Mouse (Mus musculus): ENCODE results near the gene Atp5e. TPM values are rescaled to one million over a fixed set of nuclear protein-coding genes. Genes with fewer than 3 reads are reported as not detected.

Gene Atp5e
- polyA plus RNA-seq, 1 experiment from 2014 or later, result 545 TPM

DNA sequence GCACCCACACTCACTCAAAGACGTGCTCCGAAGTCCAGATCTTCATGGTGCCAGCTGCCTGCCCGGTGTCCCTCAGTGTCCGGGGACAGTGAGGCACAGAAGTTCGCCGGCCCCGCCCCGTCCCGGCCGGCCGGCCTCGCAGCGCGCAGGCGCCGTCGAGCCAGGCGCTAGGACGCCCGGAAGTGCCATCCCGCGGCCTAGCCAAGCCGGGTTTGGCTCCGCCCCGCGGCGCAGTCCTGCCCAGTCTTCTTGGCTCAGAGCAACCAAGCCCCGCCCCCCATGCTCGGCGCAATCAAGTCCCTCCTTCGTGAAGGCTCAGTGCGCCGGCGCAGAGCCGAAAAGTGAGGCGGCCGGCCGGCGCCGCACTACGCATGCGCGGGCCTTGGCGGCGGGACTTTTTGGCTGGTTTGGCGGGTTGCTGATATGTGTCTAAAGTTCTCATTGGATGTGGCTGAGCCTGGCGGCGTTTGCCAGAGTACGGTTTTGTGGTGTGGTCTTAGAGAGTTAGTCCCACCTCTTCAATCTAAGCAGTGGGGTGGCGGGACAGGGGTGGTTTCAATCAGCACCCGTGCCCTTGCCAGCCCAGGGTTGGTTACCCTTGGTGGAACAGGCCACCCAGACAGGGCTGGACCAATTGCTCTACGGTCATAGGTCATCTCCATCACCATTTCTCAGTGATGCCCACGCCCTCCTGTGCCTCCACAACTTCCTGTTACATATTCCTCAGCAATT lies 9.1 kb upstream of the Atp5e start, which contains the start of gene Prelid3b:
Gene Prelid3b, minus strand, starts transcription at position 264 of the 732 bp plus-strand sequence.
- peak within 1 kb of the TSS; percentile 86 for H3K4me3 ChIP-seq (ENCODE audit: low read depth, low read length)
- H3K9ac ChIP-seq (replicated peaks), result peak within 1 kb of the TSS; percentile 94
- H3K4me2 ChIP-seq (ENCODE audit: low read depth, low read length), result peak within 1 kb of the TSS; percentile 94
- WGBS (ENCODE audit: insufficient replicate concordance), result under 1% methylated on average over 53 of the region's 53 CpGs
- no peaks in the 10 kb centered on the region for H3K27me3 ChIP-seq (ENCODE audit: insufficient read depth, low read length)
- H3K4me1 ChIP-seq (ENCODE audit: insufficient read depth), result peaks cover 35% of the 10 kb centered on the region
- no peaks in the 10 kb centered on the region for H3K9me3 ChIP-seq (ENCODE audit: low read length)
- H3K27ac ChIP-seq (ENCODE audit: low read depth), result peak within 1 kb of the TSS; percentile 94
- ATAC-seq (peak; percentile 97), DNase-seq (peak; percentile 100)
- TF ChIP-seq EP300 (IDR thresholded peaks at IDR 0.05; ENCODE audit: low read depth), result no peak
- 0 out of 2 replicates have a peak, but pooled peaks have one; percentile 2 for TF ChIP-seq CTCF (IDR thresholded peaks at IDR 0.05; ENCODE audit: low read depth)
- H3K36me3 ChIP-seq (replicated peaks; ENCODE audit: insufficient read depth, low read length), result peaks cover 19% of the 10 kb centered on the region; the same call in 1 of the 2 replicates

- Histone ChIP-seq H3K36me3 (replicated peaks; ENCODE audit: insufficient read depth, low read length) (peaks cover 20% of the 10 kb centered on the region; the same call in 1 of the 2 replicates), H3K27ac (ENCODE audit: low read depth) (peak overlapping the region; percentile 94), H3K4me2 (ENCODE audit: low read depth, low read length) (peak overlapping the region; percentile 94), H3K9me3 (ENCODE audit: low read length) (no peaks in the 10 kb centered on the region), H3K27me3 (ENCODE audit: insufficient read depth, low read length) (no peaks in the 10 kb centered on the region), H3K9ac (replicated peaks) (peak overlapping the region; percentile 94), H3K4me3 (ENCODE audit: low read depth, low read length) (peak overlapping the region; percentile 86), H3K4me1 (ENCODE audit: insufficient read depth) (peaks cover 34% of the 10 kb centered on the region)
- WGBS (ENCODE audit: insufficient replicate concordance), result 5% methylated on average over 30 of the region's 30 CpGs
- DNase-seq, result no peak
- ATAC-seq, result peak; percentile 37
- TF ChIP-seq EP300 (IDR thresholded peaks at IDR 0.05; ENCODE audit: low read depth) (no peak; the same call in 1 of the 2 replicates), CTCF (IDR thresholded peaks at IDR 0.05; ENCODE audit: low read depth) (no peak)
Observed at GRCm38 (mm10) chr2:174472407-174472806, 8.5 kb upstream of the Atp5e start.

DNA sequence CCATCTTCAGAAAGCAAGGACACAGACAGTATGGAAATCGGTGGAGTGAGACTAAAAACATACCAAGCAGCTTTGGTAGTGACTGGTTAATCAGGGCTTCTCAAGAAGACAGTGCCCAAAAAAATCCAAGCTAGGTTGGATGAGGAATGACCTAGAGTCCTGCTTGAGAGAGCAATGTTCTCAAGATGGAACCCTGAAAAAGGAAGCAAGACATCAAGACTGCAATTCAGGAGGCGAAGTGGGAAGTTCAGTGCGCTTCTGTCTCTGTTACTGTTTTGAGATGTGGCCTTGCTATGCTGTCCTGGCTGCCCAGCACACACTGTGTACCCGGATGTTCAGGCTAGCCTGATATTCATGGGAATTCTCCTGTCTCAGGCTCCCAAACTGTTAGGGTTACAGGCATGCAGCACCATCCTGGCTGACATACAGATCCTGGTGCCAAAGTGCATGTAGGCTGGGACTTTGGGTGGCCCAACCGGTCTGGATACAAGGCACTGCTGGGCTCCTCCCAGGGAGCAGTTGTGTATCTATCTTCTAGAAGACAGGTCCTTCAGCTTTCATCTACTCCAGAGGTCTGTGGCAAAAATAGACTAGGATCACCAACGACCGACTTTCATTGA lies 7.0 kb upstream of the Atp5e start:
- DNase-seq (no peak), ATAC-seq (no peak)
- Histone ChIP-seq H3K9me3 (ENCODE audit: low read length) (no peaks in the 10 kb centered on the region), H3K4me1 (ENCODE audit: insufficient read depth) (peaks cover 31% of the 10 kb centered on the region), H3K27ac (ENCODE audit: low read depth) (0 out of 2 replicates have a peak overlapping the region, but pooled peaks have one; percentile 13), H3K9ac (replicated peaks) (no peak overlapping the region), H3K36me3 (replicated peaks; ENCODE audit: insufficient read depth, low read length) (peaks cover 32% of the 10 kb centered on the region), H3K4me2 (ENCODE audit: low read depth, low read length) (peak overlapping the region; percentile 94), H3K4me3 (ENCODE audit: low read depth, low read length) (peak overlapping the region; percentile 86), H3K27me3 (ENCODE audit: insufficient read depth, low read length) (no peaks in the 10 kb centered on the region)
- TF ChIP-seq CTCF (IDR thresholded peaks at IDR 0.05; ENCODE audit: low read depth) (no peak), EP300 (IDR thresholded peaks at IDR 0.05; ENCODE audit: low read depth) (no peak)
- 79% methylated on average over 7 of the region's 7 CpGs for WGBS (ENCODE audit: insufficient replicate concordance)

- Histone ChIP-seq H3K27ac (ENCODE audit: low read depth) (no peak overlapping the region), H3K27me3 (ENCODE audit: insufficient read depth, low read length) (no peaks in the 10 kb centered on the region), H3K4me2 (ENCODE audit: low read depth, low read length) (no peak overlapping the region), H3K9ac (replicated peaks) (no peak overlapping the region), H3K9me3 (ENCODE audit: low read length) (no peaks in the 10 kb centered on the region), H3K4me3 (ENCODE audit: low read depth, low read length) (no peak overlapping the region), H3K4me1 (ENCODE audit: insufficient read depth) (peaks cover 31% of the 10 kb centered on the region), H3K36me3 (replicated peaks; ENCODE audit: insufficient read depth, low read length) (peaks cover 38% of the 10 kb centered on the region)
- WGBS (ENCODE audit: insufficient replicate concordance), result 47% methylated on average over 4 of the region's 4 CpGs
- no peak for ATAC-seq
- TF ChIP-seq CTCF (IDR thresholded peaks at IDR 0.05; ENCODE audit: low read depth) (no peak), EP300 (IDR thresholded peaks at IDR 0.05; ENCODE audit: low read depth) (peak; percentile 23; the same call in 1 of the 2 replicates)
- no peak for DNase-seq
Observed at GRCm38 (mm10) chr2:174470333-174470732, 6.4 kb upstream of the Atp5e start.

GRCm38 (mm10) chr2:174463370-174463769 lies 535 bp downstream of the Atp5e start:
- no peaks in the 10 kb centered on the region for H3K9me3 ChIP-seq (ENCODE audit: low read length)
- ATAC-seq, result no peak; the same call in 1 of the 2 replicates
- peak overlapping the region; percentile 73 for H3K4me3 ChIP-seq (ENCODE audit: low read depth, low read length)
- H3K9ac ChIP-seq (replicated peaks), result peak overlapping the region; percentile 77
- peaks cover 51% of the 10 kb centered on the region for H3K36me3 ChIP-seq (replicated peaks; ENCODE audit: insufficient read depth, low read length)
- no peak for DNase-seq
- peak overlapping the region; percentile 86 for H3K27ac ChIP-seq (ENCODE audit: low read depth)
- WGBS (ENCODE audit: insufficient replicate concordance), result 25% methylated on average over 10 of the region's 10 CpGs
- peaks cover 10% of the 10 kb centered on the region for H3K4me1 ChIP-seq (ENCODE audit: insufficient read depth)
- no peak for TF ChIP-seq CTCF (IDR thresholded peaks at IDR 0.05; ENCODE audit: low read depth)
- H3K4me2 ChIP-seq (ENCODE audit: low read depth, low read length), result peak overlapping the region; percentile 75
- no peaks in the 10 kb centered on the region for H3K27me3 ChIP-seq (ENCODE audit: insufficient read depth, low read length)

DNA sequence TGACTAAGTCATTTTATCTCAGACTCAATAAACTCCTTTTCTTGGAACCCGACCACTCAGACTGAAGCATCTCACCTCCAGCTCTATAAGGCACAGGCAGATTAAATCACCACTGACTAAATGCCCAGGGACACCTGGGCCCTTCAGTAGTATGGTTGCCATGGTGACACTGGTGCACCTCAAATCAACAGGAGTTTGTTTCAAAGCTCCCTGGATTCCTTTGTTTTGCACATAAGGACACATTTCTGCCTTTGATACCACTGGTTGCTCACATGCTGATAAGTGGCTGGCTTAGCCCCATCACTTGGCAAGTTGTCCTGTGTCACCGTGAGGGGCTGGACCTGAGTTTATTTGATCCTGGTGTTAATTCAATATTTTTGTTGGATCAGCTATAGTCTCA lies 4.5 kb downstream of the Atp5e start:
- H3K4me3 ChIP-seq (ENCODE audit: low read depth, low read length), result no peak overlapping the region
- H3K4me1 ChIP-seq (ENCODE audit: insufficient read depth), result peaks cover 10% of the 10 kb centered on the region
- 66% methylated on average over 2 of the region's 2 CpGs for WGBS (ENCODE audit: insufficient replicate concordance)
- no peak overlapping the region for H3K4me2 ChIP-seq (ENCODE audit: low read depth, low read length)
- H3K27ac ChIP-seq (ENCODE audit: low read depth), result no peak overlapping the region
- TF ChIP-seq CTCF (IDR thresholded peaks at IDR 0.05; ENCODE audit: low read depth), result no peak
- TF ChIP-seq EP300 (IDR thresholded peaks at IDR 0.05; ENCODE audit: low read depth), result no peak
- H3K9ac ChIP-seq (replicated peaks), result no peak overlapping the region
- no peaks in the 10 kb centered on the region for H3K9me3 ChIP-seq (ENCODE audit: low read length)
- H3K36me3 ChIP-seq (replicated peaks; ENCODE audit: insufficient read depth, low read length), result peaks cover 22% of the 10 kb centered on the region
- H3K27me3 ChIP-seq (ENCODE audit: insufficient read depth, low read length), result no peaks in the 10 kb centered on the region
- ATAC-seq (no peak), DNase-seq (no peak)
